Mouse (Mus musculus): Measurements from ENCODE around the gene Nol8.
A peak's percentile ranks its signal among the peaks of the same experiment; 100 is the strongest.

The Nol8 gene

GRCm38 (mm10) chr13:49652481-49653179, at the start of gene Nol8, which contains the start of gene Cenpp:
TSS of gene Nol8 (plus strand) at chr13:49653078.
TSS of gene Cenpp (minus strand) at chr13:49652785.
- DNase-seq: peak; percentile 100

GRCm38 (mm10) chr13:49603603-49604002, 49.3 kb upstream of the Nol8 start:
- DNase-seq: no peak

- DNase-seq: peak; percentile 21 to 23
Measured at GRCm38 (mm10) chr13:49607714-49608113, 45.2 kb upstream of the Nol8 start, which contains the start of gene Ogn. TSS of gene Ogn (plus strand) at chr13:49608046.

- DNase-seq: no peak
Measured at GRCm38 (mm10) chr13:49608589-49609322, 44.1 kb upstream of the Nol8 start.

- DNase-seq: no peak
Measured at GRCm38 (mm10) chr13:49617021-49617420, 35.9 kb upstream of the Nol8 start.

GRCm38 (mm10) chr13:49618365-49618764, 34.5 kb upstream of the Nol8 start:
- DNase-seq: no peak

GRCm38 (mm10) chr13:49623216-49623615, 29.7 kb upstream of the Nol8 start:
- no peak for DNase-seq

GRCm38 (mm10) chr13:49628167-49628566, 24.7 kb upstream of the Nol8 start:
- no peak for DNase-seq

GRCm38 (mm10) chr13:49629076-49629475, 23.8 kb upstream of the Nol8 start:
- no peak for DNase-seq

GRCm38 (mm10) chr13:49639965-49640364, 12.9 kb upstream of the Nol8 start:
- no peak for DNase-seq

- DNase-seq: no peak
Measured at GRCm38 (mm10) chr13:49642650-49643049, 10.2 kb upstream of the Nol8 start.

- DNase-seq: no peak
Measured at GRCm38 (mm10) chr13:49643669-49644362, 9.1 kb upstream of the Nol8 start.

GRCm38 (mm10) chr13:49644731-49645529, 7.9 kb upstream of the Nol8 start:
- peak in 1 of 2 experiments; percentile 18 for DNase-seq

GRCm38 (mm10) chr13:49646019-49646418, 6.9 kb upstream of the Nol8 start:
- DNase-seq: no peak

GRCm38 (mm10) chr13:49651136-49651535, 1.7 kb upstream of the Nol8 start:
- DNase-seq: no peak

- no peak for DNase-seq
Measured at GRCm38 (mm10) chr13:49651781-49652351, 1.0 kb upstream of the Nol8 start.

- peak in 1 of 2 experiments; percentile 60 for DNase-seq
Measured at GRCm38 (mm10) chr13:49653180-49653541, 283 bp downstream of the Nol8 start.

GRCm38 (mm10) chr13:49677793-49678192, 24.9 kb downstream of the Nol8 start:
- DNase-seq: no peak

- peak; percentile 98 to 99 for DNase-seq
Measured at GRCm38 (mm10) chr13:49681351-49682232, 28.7 kb downstream of the Nol8 start, which contains the start of gene Iars. TSS of gene Iars (plus strand) at chr13:49682100.

- DNase-seq: no peak
Measured at GRCm38 (mm10) chr13:49682233-49682846, 29.5 kb downstream of the Nol8 start.

GRCm38 (mm10) chr13:49684266-49684665, 31.4 kb downstream of the Nol8 start:
- DNase-seq: no peak
